Mouse (Mus musculus): ENCODE results near the gene Il10rb.
A peak's percentile ranks its signal among the peaks of the same experiment; 100 is the strongest.

Il10rb gene

DNA sequence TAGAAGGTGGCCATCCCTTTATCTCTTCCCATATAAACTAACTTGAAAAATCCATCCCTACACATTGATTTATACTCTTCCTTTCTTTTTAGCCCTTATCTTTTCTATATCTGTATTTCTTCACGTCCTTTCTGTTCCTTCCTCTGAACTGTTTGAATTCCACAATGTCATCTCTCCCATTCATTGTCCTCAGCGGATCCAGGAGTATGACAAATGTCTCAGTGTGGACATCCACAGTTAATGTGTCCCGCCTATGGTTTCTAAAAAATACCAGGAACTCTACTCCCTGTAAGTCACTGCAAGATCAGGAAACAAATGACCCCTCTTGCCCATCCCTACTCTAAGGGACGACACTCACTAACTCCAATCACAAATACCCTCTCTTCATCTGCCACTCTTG is 21.7 kb upstream of the Il10rb start:
- DNase-seq = no peak

DNA sequence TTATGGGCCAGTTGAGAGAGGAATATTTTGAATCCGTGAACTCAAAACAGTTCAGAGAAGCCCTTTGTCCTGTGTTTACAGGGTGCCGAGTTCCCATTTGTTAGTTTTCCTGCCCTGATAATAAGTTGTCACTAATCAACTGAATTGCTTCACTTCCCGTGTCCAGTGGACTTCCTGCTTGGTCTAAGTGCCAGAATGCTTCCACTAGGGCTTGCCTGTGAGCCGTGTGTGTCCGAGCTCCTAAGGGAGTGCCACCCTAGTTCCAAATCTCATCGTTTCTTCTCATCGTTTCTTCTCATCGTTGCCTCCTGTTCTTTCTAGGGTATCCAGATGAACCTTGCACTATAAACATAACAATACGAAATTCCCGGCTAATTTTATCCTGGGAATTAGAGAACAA is 20.3 kb upstream of the Il10rb start:
- peak; percentile 25 for DNase-seq

DNA sequence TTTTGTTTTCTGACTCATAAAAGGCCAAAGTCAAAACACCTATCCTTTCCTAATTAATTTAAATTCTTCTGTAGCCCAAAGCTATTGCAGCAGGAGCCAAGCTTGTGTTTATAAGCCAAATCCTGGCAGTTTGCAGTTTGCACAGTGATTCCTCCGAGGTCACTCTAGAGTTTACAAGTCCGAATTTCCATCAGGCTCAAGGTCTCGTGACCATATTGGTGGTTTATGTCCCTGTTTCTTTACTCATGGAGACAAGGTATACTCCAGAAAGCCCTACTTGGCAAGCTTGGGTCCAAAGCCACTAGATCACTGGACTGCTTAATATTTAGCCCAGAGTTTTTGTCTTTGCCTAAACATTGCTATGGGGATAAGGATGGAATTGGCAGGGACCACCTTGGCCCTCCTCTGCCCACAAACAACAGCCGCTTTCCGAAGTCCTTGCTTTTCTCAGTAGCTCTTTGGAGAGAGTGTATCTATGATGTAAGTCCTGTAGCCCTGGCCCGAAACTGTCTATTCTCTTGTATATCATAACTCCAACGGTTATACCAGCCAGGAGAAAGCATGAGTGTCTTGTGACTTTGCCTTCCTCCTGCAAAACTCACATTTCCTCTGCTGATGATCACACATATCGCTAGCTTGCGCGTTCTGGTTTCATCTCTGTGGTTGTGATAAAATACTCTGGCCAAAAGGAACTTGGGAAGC is 19.4 kb upstream of the Il10rb start:
- no peak for DNase-seq

DNA sequence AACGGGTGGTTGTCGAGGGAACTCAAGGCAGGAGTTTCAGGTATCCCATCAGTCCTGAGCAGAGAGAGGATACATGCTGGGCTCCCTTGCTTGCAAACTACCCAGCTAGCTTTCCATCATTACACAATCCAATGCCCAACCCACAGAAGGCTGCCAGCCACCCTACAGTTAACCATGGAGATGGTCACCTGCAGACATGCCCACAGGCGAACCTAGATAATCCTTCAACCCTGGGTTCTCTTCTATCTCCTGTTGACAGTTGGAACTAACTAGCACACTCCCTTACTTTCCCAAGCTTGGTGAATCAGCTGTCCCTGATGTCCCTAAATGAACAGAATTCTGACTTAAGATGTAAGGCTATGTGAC is 18.9 kb upstream of the Il10rb start:
- DNase-seq = no peak

DNA sequence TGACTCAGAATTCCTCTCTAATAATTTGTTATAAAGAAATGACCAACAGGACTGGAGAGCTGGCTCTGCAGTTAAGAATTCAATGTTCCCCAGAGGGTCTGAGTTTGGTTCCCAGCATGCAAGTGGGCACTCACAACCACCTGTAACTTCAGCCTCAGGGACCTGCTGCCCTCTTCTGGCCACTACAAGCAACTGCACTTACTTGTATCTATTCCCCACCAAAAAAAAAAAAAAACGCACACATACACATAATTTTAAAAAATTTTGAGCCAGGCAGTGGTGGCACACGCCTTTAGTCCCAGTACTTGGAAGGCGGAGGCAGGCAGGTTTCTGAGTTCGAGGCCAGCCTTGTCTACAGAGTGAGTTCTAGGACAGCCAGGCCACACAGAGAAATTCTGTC is 15.9 kb upstream of the Il10rb start:
- peak; percentile 29 for DNase-seq

DNA sequence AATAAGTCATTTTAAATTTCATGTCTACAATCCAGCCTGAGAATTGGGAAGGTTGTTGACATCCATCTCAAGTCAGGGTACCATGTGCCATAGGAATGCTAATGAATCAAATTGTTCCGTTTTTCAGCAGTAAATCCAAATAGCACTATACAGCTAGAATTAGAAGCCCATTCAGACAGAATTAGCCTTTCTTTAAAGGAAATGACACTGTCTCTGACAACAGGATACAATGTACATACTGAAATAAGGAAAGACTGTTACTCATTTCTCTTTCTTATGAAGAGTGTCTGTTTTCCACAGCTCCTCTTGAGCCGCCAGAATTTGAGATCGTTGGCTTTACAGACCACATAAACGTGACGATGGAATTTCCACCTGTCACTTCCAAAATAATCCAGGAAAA is 14.5 kb upstream of the Il10rb start, which contains the start of gene Gm21970:
Gene Gm21970, plus strand, starts transcription at position 301 of the 400 bp plus-strand sequence.
- no peak for DNase-seq

DNA sequence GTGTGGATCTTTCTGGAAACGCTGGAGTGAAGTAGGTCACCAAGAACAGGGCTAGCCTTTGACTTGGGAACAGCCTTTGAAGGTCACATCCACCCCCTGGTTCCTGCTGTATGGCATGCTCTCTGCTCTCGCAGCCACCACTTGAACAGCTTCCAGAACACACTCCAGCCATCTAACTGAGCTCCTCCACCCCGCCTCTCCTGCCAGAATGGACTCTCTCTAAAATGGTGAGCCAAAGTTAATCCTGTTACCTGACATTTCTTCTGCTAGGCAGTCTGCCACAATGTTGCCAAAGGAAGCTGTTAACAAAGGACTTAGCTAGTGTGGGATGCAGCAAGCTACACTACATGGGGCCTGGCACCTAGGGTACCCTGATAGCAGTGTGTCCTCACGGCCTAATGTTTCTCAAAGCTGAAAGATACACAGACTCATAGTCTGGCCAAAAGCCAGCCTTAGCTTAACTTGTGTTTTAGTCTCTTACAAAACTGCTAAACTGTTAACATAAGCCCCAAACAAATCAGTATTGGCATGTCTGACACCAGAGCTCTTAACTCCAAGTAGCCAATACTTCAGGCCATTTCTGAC is 11.0 kb upstream of the Il10rb start:
- DNase-seq = no peak

DNA sequence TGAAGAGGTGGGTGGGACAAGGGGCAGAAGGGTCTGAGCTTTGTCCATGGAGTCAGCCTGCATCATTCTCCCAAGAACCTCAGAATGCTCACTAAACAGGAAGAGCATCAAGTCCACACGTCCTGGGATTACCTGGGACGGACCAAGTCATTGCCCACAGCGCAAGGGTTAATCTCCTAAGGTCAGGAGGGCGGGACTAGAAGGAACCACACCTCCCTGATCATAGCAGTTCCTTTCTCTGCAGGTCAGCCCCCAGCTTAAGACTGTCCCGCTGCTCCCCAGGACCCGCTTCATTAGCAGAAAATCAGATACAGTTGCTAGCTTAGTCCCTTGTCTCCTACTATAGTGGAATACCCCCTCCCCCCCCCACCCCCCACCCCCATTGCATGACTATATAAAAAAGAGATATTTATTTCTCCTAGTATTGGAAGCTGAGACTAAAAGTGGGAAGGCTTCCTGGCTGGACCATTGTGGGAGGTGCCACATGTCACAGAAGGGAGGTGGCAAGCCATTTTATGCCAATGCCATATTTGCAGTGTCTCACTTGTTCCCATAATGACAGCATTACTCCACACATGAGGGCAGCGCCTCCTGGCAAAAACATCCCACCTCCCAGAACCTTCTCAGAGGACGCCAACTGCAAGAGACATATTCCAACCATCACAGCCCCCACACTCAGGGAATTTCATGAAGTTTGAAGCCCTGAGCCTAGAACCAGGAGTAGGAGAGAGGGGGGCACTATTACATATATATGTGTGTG is 10.2 kb upstream of the Il10rb start:
- no peak for DNase-seq

DNA sequence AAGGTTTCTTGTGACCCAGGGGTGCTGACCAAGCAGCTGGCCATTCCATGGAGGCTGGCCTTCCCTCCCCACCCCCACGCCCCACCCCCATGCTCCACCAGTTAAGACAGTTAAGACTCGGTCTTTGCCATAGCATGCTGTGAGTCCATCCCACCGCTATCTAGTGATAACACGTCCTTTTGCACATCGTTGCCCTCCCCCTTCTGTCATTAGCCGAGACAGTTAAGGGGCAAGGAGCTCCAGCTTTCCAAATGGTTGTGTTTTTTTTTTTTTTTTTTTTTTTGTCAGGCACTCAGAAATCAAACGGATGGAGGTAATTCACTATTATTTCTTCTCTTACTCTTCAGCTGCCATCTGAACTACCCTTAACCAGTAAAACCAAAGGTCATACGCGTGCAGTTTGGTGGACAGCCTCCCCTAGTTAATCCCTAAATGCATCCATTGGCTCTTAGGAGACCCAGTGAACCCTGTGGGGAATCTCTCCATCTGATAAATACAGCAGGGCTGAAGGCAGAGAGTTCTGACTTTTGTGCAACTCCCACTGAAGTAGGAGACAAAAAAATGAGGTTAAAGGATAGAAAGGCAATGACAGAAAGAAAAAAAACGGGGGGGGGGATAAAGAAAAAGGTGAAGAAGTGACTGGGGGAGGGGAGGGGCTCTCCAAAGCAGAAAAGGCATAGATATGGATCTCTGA is 9.0 kb upstream of the Il10rb start:
- no peak for DNase-seq

DNA sequence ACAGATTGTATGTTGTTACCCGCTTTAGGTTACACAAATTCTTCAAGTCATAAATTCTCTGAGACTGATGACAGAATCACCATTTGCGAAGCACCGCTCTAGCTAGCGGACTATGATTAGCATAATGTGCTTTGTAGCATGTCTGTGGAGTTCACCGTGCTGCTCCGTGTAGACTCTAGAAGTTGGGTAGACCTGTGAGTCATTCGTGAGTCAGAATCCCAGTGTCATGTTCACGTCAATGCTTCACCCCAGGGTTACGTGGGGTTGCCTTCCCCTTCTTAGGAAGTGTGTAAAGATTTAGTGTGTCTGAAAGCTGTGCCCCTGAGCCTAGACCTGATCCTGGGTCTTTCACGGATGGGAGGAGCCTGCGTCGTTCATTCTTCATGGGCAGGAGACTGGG is 7.9 kb upstream of the Il10rb start:
- DNase-seq = no peak

DNA sequence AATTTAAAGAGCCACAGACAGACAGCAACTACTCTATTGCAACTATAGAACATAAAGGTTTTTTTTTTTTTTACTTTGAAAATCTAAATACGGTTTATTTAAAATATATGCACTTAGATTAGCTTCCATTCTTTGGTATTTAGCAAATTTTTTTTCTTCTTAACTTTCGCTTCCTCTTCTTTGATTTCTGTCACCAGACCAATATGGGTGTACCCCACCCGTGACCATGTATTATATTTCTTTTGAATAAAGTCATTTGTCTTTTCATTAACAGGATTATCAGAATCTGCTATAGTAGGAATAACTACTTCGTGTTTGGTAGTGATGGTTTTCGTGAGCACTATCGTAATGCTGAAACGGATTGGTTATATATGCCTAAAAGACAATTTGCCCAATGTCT is 7.0 kb upstream of the Il10rb start:
- DNase-seq = no peak

DNA sequence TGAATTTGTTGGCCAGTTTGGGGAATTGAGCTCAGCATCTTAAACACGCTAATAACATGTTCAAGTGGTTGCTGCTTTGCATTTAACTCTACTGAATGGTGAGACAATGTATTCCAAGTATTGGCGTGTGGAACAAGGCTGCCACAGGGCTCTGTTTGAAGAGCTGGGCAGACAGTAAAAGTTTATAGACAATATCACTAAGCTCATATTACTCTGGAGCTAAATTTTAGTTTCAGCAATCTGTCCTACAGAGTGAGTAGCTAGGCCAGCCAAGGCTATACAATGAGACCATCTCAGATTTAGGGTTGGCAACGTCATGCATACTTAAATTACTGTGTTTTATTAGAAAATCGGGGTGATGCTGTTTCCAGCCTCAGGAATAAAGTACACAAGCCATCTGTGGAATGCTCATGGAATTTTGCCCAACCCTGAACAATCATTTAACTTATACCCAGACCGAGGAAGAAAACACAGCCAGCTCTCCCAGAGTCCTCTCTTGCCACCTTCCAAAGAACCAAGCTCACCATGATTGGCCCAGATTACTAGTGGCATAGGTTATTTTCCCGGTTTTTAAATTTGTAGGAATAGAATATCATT is 4.3 kb upstream of the Il10rb start:
- no peak for DNase-seq

DNA sequence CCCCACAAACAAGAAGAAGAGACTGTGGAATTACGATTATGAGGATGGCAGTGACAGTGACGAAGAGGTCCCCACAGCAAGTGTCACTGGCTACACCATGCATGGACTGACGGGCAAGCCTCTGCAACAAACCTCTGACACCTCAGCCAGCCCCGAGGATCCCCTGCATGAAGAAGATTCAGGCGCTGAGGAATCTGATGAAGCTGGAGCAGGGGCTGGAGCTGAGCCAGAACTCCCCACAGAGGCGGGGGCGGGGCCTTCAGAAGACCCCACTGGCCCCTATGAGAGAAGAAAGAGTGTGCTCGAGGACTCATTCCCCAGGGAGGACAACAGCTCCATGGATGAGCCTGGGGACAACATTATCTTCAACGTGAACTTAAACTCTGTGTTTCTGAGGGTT is 2.2 kb upstream of the Il10rb start:
- DNase-seq = no peak

DNA sequence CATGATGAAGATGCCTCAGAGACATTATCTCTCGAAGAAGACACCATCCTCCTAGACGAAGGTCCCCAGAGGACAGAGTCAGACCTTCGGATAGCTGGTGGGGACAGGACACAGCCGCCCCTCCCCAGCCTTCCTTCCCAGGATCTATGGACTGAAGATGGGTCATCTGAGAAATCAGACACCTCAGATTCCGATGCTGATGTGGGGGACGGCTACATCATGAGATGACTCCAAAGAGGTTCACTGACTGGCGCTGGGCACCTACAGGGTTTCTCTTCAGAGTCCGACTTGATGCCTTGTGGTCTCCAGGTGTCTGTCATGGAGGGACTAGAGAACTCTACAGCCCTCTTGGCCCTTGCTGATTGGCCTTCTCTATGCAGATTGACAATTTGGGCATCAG is 1.8 kb upstream of the Il10rb start:
- DNase-seq = no peak

DNA sequence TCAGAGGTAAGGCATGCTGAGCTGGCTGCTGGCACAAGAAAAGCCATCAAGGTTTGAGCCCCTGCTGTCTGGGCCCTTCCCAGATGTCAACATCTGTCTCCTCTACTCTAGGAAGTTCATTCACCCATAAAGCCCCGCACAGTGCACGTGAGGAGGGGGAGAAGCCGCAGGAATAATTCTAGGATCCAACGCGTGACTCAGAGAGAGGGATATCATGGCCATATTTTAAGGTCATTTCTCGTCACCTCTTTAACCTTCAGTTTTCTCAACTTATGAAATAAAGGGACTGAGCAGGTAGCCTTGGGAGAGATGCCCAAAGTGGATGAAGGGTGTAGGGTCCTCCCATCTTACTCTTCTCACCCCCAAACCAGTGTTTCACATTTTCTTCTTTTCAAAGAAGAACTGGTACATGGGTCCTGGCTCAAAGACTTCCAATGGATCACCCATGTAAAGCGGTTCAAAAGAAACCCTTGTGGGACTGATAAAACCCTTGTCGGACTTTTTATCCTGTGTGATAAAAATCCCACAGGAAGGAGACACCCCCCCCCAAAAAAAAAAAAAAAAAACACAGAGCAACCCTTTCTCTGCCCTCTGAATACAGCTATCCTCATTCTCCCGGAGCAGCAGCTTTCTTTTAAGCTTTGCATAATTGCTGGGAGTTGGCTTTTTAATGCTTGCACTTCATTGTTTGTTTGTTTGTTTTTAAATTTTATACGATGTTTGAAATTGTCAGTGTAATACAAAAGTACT is 961 bp upstream of the Il10rb start:
- DNase-seq = no peak

DNA sequence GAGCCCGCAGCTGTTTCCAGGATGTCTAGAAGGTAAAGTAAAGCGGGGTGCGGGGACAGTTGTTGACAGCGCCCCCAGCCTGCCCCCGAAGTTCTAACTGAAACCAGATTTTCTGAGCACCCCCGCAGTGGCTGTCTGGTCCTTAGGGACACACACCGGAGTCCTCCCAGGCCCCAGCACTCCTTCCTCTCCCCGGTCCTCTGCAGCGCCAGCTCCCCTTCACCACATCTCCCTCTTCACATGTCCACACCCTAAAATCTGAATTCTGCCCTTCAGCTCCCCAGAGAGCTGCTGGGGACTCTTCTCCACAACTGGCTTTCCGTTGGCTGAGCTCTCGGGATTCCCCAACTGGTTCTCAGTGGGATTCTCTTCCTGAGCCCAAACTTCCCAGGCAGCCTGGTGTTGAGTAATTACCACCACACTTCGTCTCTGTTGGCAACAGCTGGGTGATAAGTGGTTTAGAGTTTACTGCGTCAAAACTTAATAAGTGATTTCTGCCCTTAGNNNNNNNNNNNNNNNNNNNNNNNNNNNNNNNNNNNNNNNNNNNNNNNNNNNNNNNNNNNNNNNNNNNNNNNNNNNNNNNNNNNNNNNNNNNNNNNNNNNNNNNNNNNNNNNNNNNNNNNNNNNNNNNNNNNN is 739 bp downstream of the Il10rb start:
- DNase-seq = peak; percentile 52

DNA sequence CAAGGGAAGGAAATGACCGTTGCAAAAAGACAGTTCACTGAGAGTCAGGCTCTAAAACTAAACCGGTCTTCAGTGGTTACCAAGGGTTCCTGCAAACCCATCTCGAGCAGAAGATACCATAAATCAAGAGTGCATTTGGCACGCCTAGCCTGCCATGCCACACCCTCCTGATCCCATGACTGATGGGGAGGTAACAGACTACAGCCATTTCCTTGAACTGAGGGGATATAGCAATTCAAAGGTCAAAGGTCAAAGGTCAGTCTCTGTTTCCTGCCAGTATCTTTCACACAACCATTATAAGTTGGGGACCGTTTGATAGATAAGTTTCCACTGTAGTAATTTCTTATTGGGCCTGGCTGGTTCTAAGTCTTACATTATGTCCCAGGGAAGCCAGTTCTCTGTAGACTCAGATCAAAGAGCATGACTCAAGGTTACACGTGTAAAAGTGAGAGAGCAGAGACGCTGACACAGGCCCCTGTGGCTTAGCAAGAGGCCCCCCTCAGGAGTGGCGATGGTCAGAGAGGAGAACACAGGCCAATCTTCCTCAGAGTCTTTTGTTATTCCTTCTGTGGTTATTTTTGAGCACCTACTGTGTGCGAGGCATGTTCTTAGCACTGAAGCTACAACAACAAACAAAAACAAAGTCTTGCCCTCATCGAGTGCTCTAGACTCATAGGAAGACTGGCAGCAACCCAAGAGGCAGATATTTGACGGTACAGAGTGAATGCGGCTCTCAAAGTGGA is 7.3 kb downstream of the Il10rb start:
- DNase-seq = no peak

DNA sequence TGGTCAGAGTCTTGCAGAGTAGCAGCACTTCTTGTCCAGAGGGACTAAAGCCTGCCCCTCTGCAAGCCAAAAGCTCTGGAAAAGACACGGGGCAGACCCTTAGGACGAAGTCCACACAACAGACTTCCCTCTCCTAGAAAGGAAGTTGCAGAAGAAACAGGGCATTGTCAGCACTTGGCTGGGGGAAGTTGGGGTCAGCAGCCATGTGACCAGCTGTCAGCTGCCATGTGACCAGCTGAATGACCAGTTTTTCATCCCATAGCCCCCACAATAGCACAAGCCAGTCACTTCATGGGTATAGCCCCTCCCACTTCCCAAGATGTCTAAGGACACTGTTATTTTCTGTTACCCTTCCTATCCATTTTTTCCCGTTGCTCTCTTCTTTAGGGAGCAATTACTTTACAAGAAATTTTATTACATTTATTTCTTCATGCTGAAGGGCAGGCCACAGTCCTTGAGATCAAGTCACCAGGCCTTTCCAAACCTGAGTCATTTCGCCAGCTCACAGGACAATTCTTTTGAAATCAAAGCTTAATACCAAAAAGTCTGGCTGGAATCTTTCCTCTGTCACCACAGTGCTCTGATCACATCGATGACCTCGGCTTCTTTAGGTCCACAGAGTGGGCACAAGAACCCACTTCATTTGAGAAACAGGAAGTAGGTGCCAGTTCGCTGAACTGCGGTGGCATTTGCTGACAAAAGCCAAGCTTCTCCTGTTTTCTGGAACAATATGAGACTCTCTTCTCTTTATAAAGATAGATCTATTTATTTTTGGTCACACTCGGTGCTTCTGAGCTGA is 9.6 kb downstream of the Il10rb start:
- no peak for DNase-seq

DNA sequence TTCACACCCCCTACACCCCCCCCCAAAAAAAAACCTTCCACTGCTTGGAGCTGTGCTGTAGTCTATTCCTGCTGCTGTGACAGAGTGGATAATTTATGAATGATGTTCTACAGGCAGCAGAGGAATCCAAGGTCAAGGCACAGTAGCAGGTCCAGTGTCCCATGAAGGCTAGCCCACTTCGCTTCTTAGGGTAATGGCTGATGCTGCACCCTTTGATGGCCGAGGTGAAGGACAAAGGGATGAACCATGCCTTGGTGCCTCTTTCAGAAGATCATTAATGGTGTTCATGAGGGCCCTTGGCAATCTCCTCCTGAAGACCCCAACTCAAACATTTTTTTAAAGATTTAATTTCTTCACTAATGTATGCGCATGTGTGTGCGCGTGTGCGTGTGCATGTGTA is 10.4 kb downstream of the Il10rb start:
- DNase-seq = no peak

DNA sequence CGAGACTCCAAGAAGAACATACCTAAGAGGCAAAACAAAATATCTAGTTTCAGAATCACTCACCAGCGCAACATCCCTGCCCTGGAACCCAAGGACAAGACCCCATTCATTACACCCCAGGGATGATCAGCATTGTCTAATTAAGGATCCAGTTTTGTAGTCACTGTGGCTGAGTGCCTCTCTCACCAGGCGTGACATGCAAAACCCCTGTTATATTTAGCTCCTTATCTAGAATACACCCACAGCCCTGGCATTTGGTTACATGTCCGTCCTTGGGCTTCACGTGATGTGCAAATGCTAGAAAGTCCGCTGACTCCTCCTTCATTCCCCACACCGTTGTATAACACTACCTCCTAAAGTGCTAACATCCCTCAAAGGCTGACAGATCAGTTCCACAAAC is 11.0 kb downstream of the Il10rb start:
- no peak for DNase-seq

Measured in retina, postnatal 1 day (tissue).